Mouse (Mus musculus) adrenal gland, postnatal 25 days (tissue): ENCODE measurements at regions not wholly inside any gene's neighbourhood (a gene's known extent, or its start where the extent isn't known, plus 50 kb on each side); places are given as distances from the start of the nearest gene placed in this dataset.
"Not testable (repeated sequence)": the region's sequence is repeated elsewhere in the genome, so short reads cannot be mapped to it uniquely, and the experiment has no call there.

Experiments
- DNase-seq: peaks from one replicate; pipeline ENCODE4 v3.0.0; 2021; ENCODE audit warnings: mixed read lengths

DNA sequence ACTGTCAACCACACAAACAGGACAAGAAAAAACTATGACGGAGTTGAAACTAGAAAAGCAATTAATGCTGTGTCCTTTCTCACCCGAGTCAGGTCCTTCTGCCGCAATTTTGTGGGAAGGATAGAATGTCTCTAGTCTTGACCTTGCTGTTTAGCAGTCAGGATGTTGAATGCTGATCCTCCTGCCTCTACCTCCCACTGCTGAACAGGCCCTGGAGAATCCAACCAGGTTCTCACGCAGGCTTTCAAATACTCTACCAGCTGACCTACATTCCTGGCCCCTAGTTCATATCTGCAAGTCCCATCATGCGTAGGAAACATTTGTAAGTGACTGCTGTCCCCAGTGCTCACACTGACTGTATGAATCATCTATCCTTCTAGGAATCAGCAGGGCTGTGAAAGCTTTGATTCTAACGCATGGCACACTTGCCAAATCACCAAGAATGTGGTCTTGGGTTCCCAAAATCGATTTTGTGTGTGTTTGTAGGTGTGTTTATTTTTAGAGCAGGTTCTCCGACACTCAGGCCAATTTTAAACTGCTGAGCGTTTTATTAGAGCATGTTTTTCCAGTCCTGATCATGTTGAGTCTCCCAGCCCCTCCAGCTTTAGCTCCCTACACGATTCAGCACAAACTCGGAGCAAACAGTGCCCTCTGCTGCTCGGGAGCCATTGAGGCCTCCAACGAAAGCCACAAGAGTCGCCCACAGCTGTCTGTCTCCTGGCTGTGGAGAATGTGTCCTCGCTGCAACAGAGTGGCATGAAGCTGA is 545.4 kb downstream of the Zfp704 start:
- peak; percentile 55 for DNase-seq

DNA sequence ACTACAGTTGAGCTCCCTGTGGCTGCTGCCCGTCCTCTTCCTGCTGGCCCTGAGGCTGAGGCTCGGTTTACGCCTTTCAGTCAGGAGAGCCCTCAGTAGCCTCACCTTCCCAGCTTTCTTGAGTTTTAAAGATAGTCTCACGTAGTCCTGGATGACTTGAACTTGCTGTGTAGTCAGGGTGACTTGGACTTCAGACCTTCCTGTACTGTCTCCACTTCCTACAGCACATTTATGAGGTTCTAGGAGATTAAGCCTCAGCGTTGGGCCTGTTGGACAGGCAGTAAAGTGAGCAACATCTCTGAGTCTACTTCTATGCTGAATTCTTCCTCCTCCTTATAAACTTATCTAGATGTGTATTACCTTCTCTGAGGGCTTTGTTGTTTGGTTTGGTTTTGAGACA is 546.2 kb downstream of the Zfp704 start:
- no peak for DNase-seq

DNA sequence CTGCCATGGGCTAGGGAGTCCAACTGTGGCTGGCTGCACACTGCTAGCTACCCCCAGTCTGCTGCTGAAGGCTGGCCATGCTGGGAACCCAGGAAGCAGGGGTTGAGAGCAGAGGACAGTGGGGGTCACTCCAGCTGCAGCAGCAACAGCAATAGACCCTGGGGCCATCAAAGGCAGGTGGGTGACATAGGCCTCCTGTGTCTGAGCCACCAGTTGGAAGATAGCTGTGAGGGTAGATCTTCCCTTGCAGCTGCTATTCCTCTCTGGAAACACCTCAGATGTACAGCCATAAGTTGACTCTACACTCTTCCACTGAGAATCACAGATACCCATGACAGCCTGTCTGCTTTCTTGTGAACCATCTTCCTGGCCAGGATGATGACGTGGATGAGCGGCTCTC is 548.5 kb downstream of the Zfp704 start:
- DNase-seq = no peak

DNA sequence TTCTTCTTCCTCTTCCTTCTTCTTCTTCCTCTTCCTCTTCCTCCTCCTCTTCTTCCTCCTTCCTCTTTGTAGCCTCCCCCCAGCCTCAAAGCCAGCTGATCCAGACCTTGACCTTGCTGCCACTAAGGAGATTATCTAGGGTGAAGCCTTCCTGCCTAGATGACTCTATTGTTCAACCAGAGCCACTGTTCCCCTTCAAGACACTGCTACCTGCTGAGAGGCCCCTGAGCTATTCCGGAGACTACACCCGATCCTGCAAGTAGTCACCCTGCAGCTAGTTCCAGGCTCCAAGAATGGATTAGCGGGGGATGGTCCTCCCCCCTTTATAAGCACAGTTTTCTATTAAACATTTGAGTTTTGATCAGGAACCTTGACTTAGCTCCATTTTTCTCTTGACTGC is 552.2 kb downstream of the Zfp704 start:
- not testable (repeated sequence) for DNase-seq

DNA sequence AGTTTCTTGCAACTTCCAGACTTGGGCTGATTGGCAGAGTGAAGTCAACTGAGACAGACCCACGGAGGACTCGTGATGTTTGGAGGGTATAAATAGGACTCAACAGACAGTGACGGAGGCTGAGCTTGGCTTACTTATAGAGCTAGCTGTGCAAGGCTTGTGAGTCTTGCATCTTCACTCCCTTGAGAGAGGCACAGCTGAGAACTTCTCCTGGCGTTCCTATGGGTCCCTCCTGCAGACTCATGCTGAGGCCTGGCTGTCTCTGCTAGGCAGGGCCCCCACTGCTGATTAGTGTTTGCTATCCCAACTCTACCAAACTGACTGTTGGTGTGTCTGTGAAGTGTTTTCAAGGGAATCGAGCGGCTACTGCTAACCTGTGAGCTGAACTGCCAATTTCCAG is 553.0 kb downstream of the Zfp704 start:
- no peak for DNase-seq

DNA sequence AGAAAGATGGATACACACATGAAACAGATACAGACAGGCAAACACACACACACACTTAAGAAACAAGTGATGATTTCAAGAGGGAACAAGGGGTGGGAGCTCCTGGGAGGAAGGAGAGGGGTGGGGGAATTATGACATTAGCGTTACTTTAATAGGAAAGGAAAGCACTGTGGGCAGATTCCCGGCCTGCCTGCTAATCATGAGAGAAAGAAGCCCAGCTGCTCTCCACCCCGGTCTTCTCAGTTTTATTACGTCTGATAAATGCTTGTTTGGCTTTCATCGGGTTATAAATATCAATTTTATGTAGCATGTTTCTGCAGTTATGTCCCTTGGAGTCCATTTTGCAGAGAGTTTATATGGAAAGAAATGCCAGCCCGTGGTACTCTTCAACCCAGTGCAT is 554.1 kb downstream of the Zfp704 start:
- no peak for DNase-seq
